Mouse (Mus musculus): ENCODE results near the gene Rpa1.

DNA sequence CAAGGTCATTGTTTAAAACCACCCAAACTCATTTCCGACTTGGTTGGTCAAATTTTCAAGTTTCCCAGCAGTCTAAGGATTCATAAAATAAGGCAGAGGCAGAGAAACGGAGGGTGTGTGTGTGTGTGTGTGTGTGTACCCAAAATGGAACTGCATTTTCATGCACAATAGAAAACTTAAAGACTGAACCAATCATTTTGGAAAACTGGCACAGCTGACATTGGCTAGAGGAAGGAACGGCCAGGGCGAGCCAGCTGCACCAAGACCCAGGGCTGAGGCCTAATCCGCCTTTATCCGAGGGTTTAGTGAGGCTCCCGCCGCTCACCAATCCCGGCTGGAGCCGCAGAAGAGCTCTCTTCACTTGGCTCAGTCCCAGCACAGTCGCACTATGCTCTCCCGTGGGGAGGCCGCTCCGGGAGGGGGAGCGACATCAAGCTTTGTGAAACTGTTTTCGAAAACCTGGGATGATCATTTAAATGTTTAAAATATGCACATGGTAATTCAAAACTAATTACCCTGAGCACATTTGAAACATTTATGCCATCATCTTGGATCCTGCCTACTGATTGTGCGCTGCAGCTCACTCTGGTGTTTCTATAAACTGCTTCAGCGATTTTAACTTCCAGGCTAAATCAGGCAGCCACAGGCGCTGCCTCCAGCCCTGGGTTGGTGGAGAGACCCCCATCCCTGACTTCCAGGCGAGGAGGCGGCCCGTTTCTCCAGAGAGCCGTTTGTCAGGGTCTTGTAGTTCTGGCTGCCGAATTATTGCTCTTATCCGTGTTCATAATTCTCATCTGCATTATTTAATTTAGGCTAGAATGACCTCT lies 56.5 kb downstream of the Rpa1 start:
- TF ChIP-seq BHLHE40 (IDR thresholded peaks at IDR 0.05; ENCODE audit: low read depth, low read length) (no peak), IRF4 (IDR thresholded peaks at IDR 0.05; ENCODE audit: low read depth, low read length) (no peak), RCOR1 (conservative IDR thresholded peaks at IDR 0.05; ENCODE audit: low read depth, low read length) (no peak), CTCF (conservative IDR thresholded peaks at IDR 0.05 in 1 of 2, IDR thresholded peaks at IDR 0.05 in 1 of 2; ENCODE audit: low read depth in 2 of 2, low read length in 2 of 2) (no peak), POLR2A (IDR thresholded peaks at IDR 0.05; ENCODE audit: low read depth, low read length) (no peak), EP300 (IDR thresholded peaks at IDR 0.05; ENCODE audit: low read length) (no peak), NRF1 (IDR thresholded peaks at IDR 0.05; ENCODE audit: low read depth, low read length) (no peak), TCF12 (IDR thresholded peaks at IDR 0.05; ENCODE audit: low read depth, low read length) (no peak), E2F4 (IDR thresholded peaks at IDR 0.05; ENCODE audit: insufficient replicate concordance, low read depth, low read length) (no peak), MAZ (IDR thresholded peaks at IDR 0.05; ENCODE audit: low read depth, low read length) (no peak), USF1 (IDR thresholded peaks at IDR 0.05; ENCODE audit: low read depth, low read length) (no peak), TBP (conservative IDR thresholded peaks at IDR 0.05; ENCODE audit: low read depth, low read length) (no peak), CHD2 (IDR thresholded peaks at IDR 0.05; ENCODE audit: low read length) (no peak)
